14 mouse cellular contexts compared by ENCODE assay signal in the genomic region with DNA sequence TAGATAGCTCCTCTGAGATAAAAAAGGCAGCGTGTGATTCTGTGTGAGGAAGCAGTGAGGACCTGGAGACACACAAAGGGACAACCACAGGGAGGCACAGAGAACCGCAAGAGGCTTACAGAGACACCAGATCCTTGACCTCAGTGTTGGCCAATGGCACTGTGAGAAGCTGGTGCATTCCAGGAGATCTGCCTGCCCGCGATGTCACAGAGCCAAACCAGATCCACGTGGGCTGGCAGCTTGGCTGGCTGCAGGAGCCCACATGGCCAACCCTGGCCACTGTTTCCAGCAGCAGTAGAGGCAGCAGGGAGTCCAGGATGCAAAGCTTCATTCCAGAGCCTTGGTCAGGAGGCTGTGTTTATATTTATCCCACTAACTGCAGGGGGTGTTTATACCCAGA. TPM values are rescaled to one million over a fixed set of nuclear protein-coding genes. Genes with fewer than 3 reads are reported as not detected.
DNase-seq lines count a peak whose midpoint lies in the region; ATAC-seq lines count a peak whose summit lies in the region.
"Had no signal": no experiment of that assay in that cellular context is flagged by ENCODE, and none has a peak within 500 bp of the region (broad histone marks: within the 10 kb centered on the region; RNA-seq: fewer than 3 reads in every experiment).

No protein-coding gene starts in this region.

- no peak overlapping the region for H3K9ac ChIP-seq in midbrain, embryonic 11.5 days (ENCODE audit: low read length)
- H3K9ac ChIP-seq in midbrain, embryonic 14.5 days (replicated peaks; ENCODE audit: low read length), result no peak overlapping the region
- H3K9ac ChIP-seq: limb, embryonic 12.5 days; liver, postnatal 0 days had no signal

- H3K9me3 ChIP-seq in midbrain, embryonic 11.5 days (ENCODE audit: control insufficient read depth, low read length), result no peaks in the 10 kb centered on the region
- no peaks in the 10 kb centered on the region for H3K9me3 ChIP-seq in midbrain, embryonic 14.5 days (ENCODE audit: control insufficient read depth, low read length)

- H3K27ac ChIP-seq in midbrain, embryonic 11.5 days (ENCODE audit: low read depth, low read length), result no peak overlapping the region
- H3K27ac ChIP-seq in midbrain, embryonic 14.5 days (replicated peaks; ENCODE audit: low read depth, low read length), result no peak overlapping the region
- H3K27ac ChIP-seq: limb, embryonic 12.5 days had no signal

- H3K4me1 ChIP-seq in midbrain, embryonic 11.5 days (ENCODE audit: control insufficient read depth, insufficient read depth, low read length), result no peaks in the 10 kb centered on the region
- H3K4me1 ChIP-seq in midbrain, embryonic 14.5 days (ENCODE audit: control insufficient read depth, insufficient read depth, low read length), result no peaks in the 10 kb centered on the region
- H3K4me1 ChIP-seq: limb, embryonic 12.5 days had no signal

- no peak for ATAC-seq in midbrain, embryonic 11.5 days (ENCODE audit: low FRiP score)
- ATAC-seq in midbrain, embryonic 14.5 days (ENCODE audit: low FRiP score, low TSS enrichment), result no peak
- ATAC-seq: forebrain, embryonic 16.5 days; inflammation-experienced regulatory T-cells, adult 6 months; liver, postnatal 0 days had no signal

- H3K27me3 ChIP-seq in midbrain, embryonic 11.5 days (ENCODE audit: control insufficient read depth, insufficient read depth, low read length), result no peaks in the 10 kb centered on the region
- no peaks in the 10 kb centered on the region for H3K27me3 ChIP-seq in midbrain, embryonic 14.5 days (ENCODE audit: control insufficient read depth, insufficient read depth, low read length)
- H3K27me3 ChIP-seq: limb, embryonic 12.5 days had no signal

- no peak overlapping the region for H3K4me2 ChIP-seq in midbrain, embryonic 11.5 days
- no peak overlapping the region for H3K4me2 ChIP-seq in midbrain, embryonic 14.5 days (ENCODE audit: low read length)
- H3K4me2 ChIP-seq: limb, embryonic 12.5 days had no signal

- H3K4me3 ChIP-seq in midbrain, embryonic 11.5 days (ENCODE audit: low read depth, low read length), result no peak overlapping the region
- no peak overlapping the region for H3K4me3 ChIP-seq in midbrain, embryonic 14.5 days (replicated peaks; ENCODE audit: low read depth, low read length)
- H3K4me3 ChIP-seq: limb, embryonic 12.5 days had no signal

- WGBS in midbrain, embryonic 11.5 days, result 50% methylated on average over 5 of the region's 5 CpGs
- 46% methylated on average over 5 of the region's 5 CpGs for WGBS in midbrain, embryonic 14.5 days

- no peaks in the 10 kb centered on the region for H3K36me3 ChIP-seq in midbrain, embryonic 11.5 days (ENCODE audit: control insufficient read depth, insufficient read depth, low read length)
- H3K36me3 ChIP-seq in midbrain, embryonic 14.5 days (ENCODE audit: control insufficient read depth, insufficient read depth, low read length), result no peaks in the 10 kb centered on the region
- H3K36me3 ChIP-seq: limb, embryonic 12.5 days had no signal

- DNase-seq in midbrain, embryonic 11.5 days (ENCODE audit: low spot score, missing footprints), result peak; percentile 53
- DNase-seq in midbrain, embryonic 14.5 days, result no peak
- DNase-seq in adrenal gland, postnatal 14 days, result peak; percentile 55
- DNase-seq in cerebellum, adult 9-10 months, result peak; percentile 96
- DNase-seq in spleen, postnatal 4 days (ENCODE audit: low spot score in 2 of 2), result no peak
- no peak for DNase-seq in layer of hippocampus, adult 8-10 months (ENCODE audit: low spot score in 2 of 2)
- no peak for DNase-seq in layer of hippocampus, adult 11-12 months (ENCODE audit: low spot score)
- DNase-seq: kidney, postnatal 10 days; liver, postnatal 0 days had no signal

RNA-seq across cellular contexts. Expression of a gene that starts 27.0 kb away (rescaled TPM):
- polyA plus RNA-seq in midbrain, embryonic 11.5 days (2014; fragmentation: Nextera tagmentation; extraction: Ambion mirVana), result 0.12 and 0.26 TPM in 2 replicates
- 0.67 and 0.70 TPM in 2 replicates for polyA plus RNA-seq in midbrain, embryonic 14.5 days (2014; fragmentation: Nextera tagmentation; extraction: Ambion mirVana)
- total RNA-seq in adrenal gland, postnatal 14 days (2021), result 0.26 TPM in 1 of 2 replicates, not detected in the other
- 10 to 100 TPM; 21.5 to 23.8 (median 22.6) TPM for total RNA-seq in layer of hippocampus, adult 8-10 months (2022)
- polyA plus RNA-seq: inflammation-experienced regulatory T-cells, adult 6 months; stomach, embryonic 16.5 days; urinary bladder, adult 2 months had no signal

Comparison
In these comparisons a context has a peak if more than half of its experiments do, and no peak if none do; other contexts are left out.
1. DNase-seq: peak in midbrain, embryonic 11.5 days (single experiment), adrenal gland, postnatal 14 days (single experiment) and cerebellum, adult 9-10 months (single experiment); none in midbrain, embryonic 14.5 days (single experiment), spleen, postnatal 4 days (0 of 2), layer of hippocampus, adult 8-10 months (0 of 2) and layer of hippocampus, adult 11-12 months (single experiment).
2. RNA of a gene that starts 27.0 kb away (total RNA-seq): 21.5 to 23.8 TPM in layer of hippocampus, adult 8-10 months; 0.26 TPM in adrenal gland, postnatal 14 days; every median in the first group is over 10 times any median in the second.